Mouse (Mus musculus) common myeloid progenitor, adult 5-6 weeks (primary cell): Measurements from ENCODE around the gene Nfkbid. TPM values are rescaled to one million over a fixed set of nuclear protein-coding genes. Genes with fewer than 3 reads are reported as not detected.

Experiments used
- ATAC-seq: replicated peaks from 2 replicates; pipeline ENCODE4 v1.8.0; 2016; ENCODE audit warnings: low read depth, mild to moderate bottlenecking, moderate TSS enrichment, inconsistent platforms; ENCODE audit not compliant: poor library complexity, severe bottlenecking
- total RNA-seq: library from RNA; stranded (forward); fragments of 200-1000, 187-1606 nt; gene quantifications from 2 replicates; pipeline ENCODE4 v1.2.3, GENCODE M21; 2017

Gene Nfkbid
- 9.0 and 13.0 TPM in 2 replicates for total RNA-seq

GRCm38 (mm10) chr7:30421175-30421889 lies at the start of gene Nfkbid:
Gene Nfkbid, plus strand, starts transcription at chr7:30421732.
- peak; percentile 34 for ATAC-seq

GRCm38 (mm10) chr7:30373501-30373962 lies 48.0 kb upstream of the Nfkbid start:
- ATAC-seq: peak; percentile 100

- no peak for ATAC-seq
Measured at GRCm38 (mm10) chr7:30380061-30380460, 41.5 kb upstream of the Nfkbid start.

GRCm38 (mm10) chr7:30384106-30384505 lies 37.4 kb upstream of the Nfkbid start:
- no peak for ATAC-seq

- ATAC-seq: 0 out of 2 replicates have a peak, but pooled peaks have one; percentile 3
Measured at GRCm38 (mm10) chr7:30392746-30393520, 28.6 kb upstream of the Nfkbid start.

GRCm38 (mm10) chr7:30393631-30394030 lies 27.9 kb upstream of the Nfkbid start:
- no peak for ATAC-seq

- ATAC-seq: peak; percentile 94
Measured at GRCm38 (mm10) chr7:30394379-30394778, 27.2 kb upstream of the Nfkbid start.

GRCm38 (mm10) chr7:30394871-30395270 lies 26.7 kb upstream of the Nfkbid start:
- peak; percentile 45; the same call in 1 of the 2 replicates for ATAC-seq

GRCm38 (mm10) chr7:30399671-30400070 lies 21.9 kb upstream of the Nfkbid start:
- no peak for ATAC-seq

- ATAC-seq: no peak
Measured at GRCm38 (mm10) chr7:30402343-30402742, 19.2 kb upstream of the Nfkbid start.

- ATAC-seq: no peak
Measured at GRCm38 (mm10) chr7:30408639-30409038, 12.9 kb upstream of the Nfkbid start.

GRCm38 (mm10) chr7:30409789-30410188 lies 11.7 kb upstream of the Nfkbid start:
- no peak for ATAC-seq

- peak; percentile 27; the same call in 1 of the 2 replicates for ATAC-seq
Measured at GRCm38 (mm10) chr7:30411023-30411422, 10.5 kb upstream of the Nfkbid start.

- ATAC-seq: peak; percentile 71
Measured at GRCm38 (mm10) chr7:30412735-30413147, 8.8 kb upstream of the Nfkbid start.

- peak; percentile 39 for ATAC-seq
Measured at GRCm38 (mm10) chr7:30413596-30413995, 7.9 kb upstream of the Nfkbid start, which contains the start of gene Tyrobp. Gene Tyrobp, plus strand, starts transcription at chr7:30413760.

GRCm38 (mm10) chr7:30417856-30418255 lies 3.7 kb upstream of the Nfkbid start:
- ATAC-seq: peak; percentile 31

- peak; percentile 39 for ATAC-seq
Measured at GRCm38 (mm10) chr7:30419561-30420499, 1.7 kb upstream of the Nfkbid start, which contains the start of gene Hcst. Gene Hcst, minus strand, starts transcription at chr7:30419854.

GRCm38 (mm10) chr7:30420673-30421072 lies 859 bp upstream of the Nfkbid start:
- ATAC-seq: no peak

GRCm38 (mm10) chr7:30421890-30422435 lies 431 bp downstream of the Nfkbid start:
- peak; percentile 30 for ATAC-seq

- no peak for ATAC-seq
Measured at GRCm38 (mm10) chr7:30422560-30422959, 1.0 kb downstream of the Nfkbid start.
